Mouse (Mus musculus) ES-E14 (cell line): ENCODE measurements at regions not wholly inside any gene's neighbourhood (a gene's known extent, or its start where the extent isn't known, plus 50 kb on each side); places are given as distances from the start of the nearest gene placed in this dataset.
"Not testable (repeated sequence)": the region's sequence is repeated elsewhere in the genome, so short reads cannot be mapped to it uniquely, and the experiment has no call there.

Source experiments
- DNase-seq: peaks from one replicate; pipeline ENCODE4 v3.0.0-alpha.2; 2013; ENCODE audit warnings: low read depth, low spot score
- H3K27ac ChIP-seq: 2 replicates; pipeline ENCODE4 v1.5.1; 2012; ENCODE audit warnings: low read depth, mild to moderate bottlenecking, low read length, moderate library complexity, mixed read lengths; ENCODE audit not compliant: poor library complexity, insufficient read depth, severe bottlenecking
- H3K36me3 ChIP-seq: 2 replicates; pipeline ENCODE4 v1.6.1; 2012; ENCODE audit warnings: mild to moderate bottlenecking, low read length, moderate library complexity, mixed read lengths; ENCODE audit not compliant: control insufficient read depth, poor library complexity, insufficient read depth, severe bottlenecking
- H3K4me1 ChIP-seq, 2 experiments: fragments of 150-350 bp in 1 of 2; sonication (generic) in 1 of 2; 2 replicates each; pipeline ENCODE4 v1.6.1; 2012; ENCODE audit warnings: low read length in 2 of 2, mild to moderate bottlenecking in 1 of 2, mixed read lengths in 1 of 2; ENCODE audit not compliant: control insufficient read depth in 2 of 2, insufficient read depth in 2 of 2, poor library complexity in 1 of 2
- H3K4me3 ChIP-seq, 2 experiments: fragments of 150-350 bp in 1 of 2; sonication (generic) in 1 of 2; 2 replicates each; pipeline ENCODE4 v1.5.1; 2012; ENCODE audit warnings: low read length in 2 of 2, low read depth in 1 of 2, mild to moderate bottlenecking in 1 of 2, mixed read lengths in 1 of 2; ENCODE audit not compliant: insufficient read depth in 1 of 2, poor library complexity in 1 of 2, severe bottlenecking in 1 of 2
- H3K9ac ChIP-seq: 2 replicates; pipeline ENCODE4 v1.6.1; 2012; ENCODE audit warnings: low read depth, mild to moderate bottlenecking, low read length, mixed read lengths; ENCODE audit not compliant: poor library complexity, insufficient read depth, severe bottlenecking
- H3K9me3 ChIP-seq: fragments of 150-350 bp; sonication (generic); 2 replicates; pipeline ENCODE4 v1.6.1; 2012; ENCODE audit warnings: low read depth, mild to moderate bottlenecking, low read length; ENCODE audit not compliant: control insufficient read depth, insufficient read depth
- CHD2 ChIP-seq: IDR thresholded peaks from 2 replicates; pipeline ENCODE4 v1.6.1; 2014; ENCODE audit warnings: mild to moderate bottlenecking, low read depth, low read length, inconsistent platforms
- HCFC1 ChIP-seq: IDR thresholded peaks from 2 replicates; pipeline ENCODE4 v1.6.1; 2012; ENCODE audit warnings: low read length, inconsistent platforms, borderline replicate concordance; ENCODE audit not compliant: insufficient read depth
- MAFK ChIP-seq: IDR thresholded peaks from 2 replicates; pipeline ENCODE4 v1.6.1; 2014; ENCODE audit warnings: mild to moderate bottlenecking, low read depth, low read length, inconsistent platforms; ENCODE audit not compliant: insufficient read depth
- ZC3H11A ChIP-seq: IDR thresholded peaks from 2 replicates; pipeline ENCODE4 v1.6.1; 2012; ENCODE audit warnings: low read depth, mild to moderate bottlenecking, inconsistent platforms, low read length, borderline replicate concordance
- ZNF384 ChIP-seq: IDR thresholded peaks from 2 replicates; pipeline ENCODE4 v1.6.1; 2012; ENCODE audit warnings: low read depth, low read length, inconsistent platforms
- in situ Hi-C, 2 experiments: fragments of 600-800 bp; cut with MboI; formaldehyde crosslinking; loops; one replicate each; pipeline ENCODE4 v1.15.1; 2025; ENCODE audit warnings: low sequenced_read_pairs in 2 of 2, inconsistent platforms in 1 of 2; ENCODE audit not compliant: unreplicated experiment in 2 of 2

DNA sequence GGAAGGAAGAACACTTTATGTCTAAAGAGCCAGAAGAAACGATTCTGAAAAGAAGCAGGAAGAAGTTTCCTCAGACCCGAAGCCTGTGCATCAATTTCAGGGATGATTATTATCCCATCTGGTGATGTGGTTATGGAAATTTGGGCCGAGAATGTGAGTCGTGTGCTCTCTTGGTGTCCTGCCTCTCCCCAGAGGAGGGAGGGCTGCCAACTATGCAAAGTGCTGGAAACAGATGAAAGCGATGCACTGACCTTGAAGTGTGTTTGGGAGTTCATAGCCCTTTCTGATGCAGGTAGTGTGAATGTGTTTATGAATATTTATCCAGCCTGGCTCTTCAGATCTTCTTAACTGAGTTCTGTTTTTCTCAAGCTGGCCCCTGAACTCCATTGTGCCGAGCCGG lies 59.8 kb upstream of the Emcn start:
- in situ Hi-C loops: no loop called here
- Histone ChIP-seq H3K9ac (no peak overlapping the region), H3K4me1 (no peaks in the 10 kb centered on the region), H3K9me3 (peaks cover 6% of the 10 kb centered on the region; the same call in 1 of the 2 replicates), H3K4me3 (no peak overlapping the region), H3K27ac (no peak overlapping the region), H3K36me3 (no peaks in the 10 kb centered on the region)
- no peak for TF ChIP-seq CHD2
- no peak for TF ChIP-seq ZC3H11A
- no peak for TF ChIP-seq MAFK
- TF ChIP-seq ZNF384: no peak
- no peak for TF ChIP-seq HCFC1
- no peak for DNase-seq

DNA sequence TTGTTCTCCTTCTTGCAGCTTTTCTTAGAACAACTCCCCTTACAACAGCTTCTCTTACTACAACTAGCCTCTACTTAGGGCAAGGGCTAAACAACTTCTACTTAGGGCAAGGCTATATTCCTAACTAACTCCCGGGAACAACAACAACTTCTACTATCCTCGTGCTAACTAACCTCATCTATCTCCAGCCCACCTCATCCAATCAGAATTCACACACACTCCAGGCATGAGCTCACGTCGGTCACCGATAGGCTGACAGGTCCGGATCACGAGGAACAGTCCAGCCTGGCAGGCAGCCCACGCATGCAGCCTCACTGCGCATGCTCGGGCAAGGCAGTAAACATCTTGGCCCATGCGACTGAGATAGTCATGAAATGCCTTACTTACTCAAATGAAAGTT lies 53.3 kb upstream of the Emcn start:
- H3K4me3 ChIP-seq, DNase-seq, H3K9ac ChIP-seq, H3K36me3 ChIP-seq, H3K4me1 ChIP-seq, H3K9me3 ChIP-seq, in situ Hi-C loops, H3K27ac ChIP-seq: not testable (repeated sequence)

DNA sequence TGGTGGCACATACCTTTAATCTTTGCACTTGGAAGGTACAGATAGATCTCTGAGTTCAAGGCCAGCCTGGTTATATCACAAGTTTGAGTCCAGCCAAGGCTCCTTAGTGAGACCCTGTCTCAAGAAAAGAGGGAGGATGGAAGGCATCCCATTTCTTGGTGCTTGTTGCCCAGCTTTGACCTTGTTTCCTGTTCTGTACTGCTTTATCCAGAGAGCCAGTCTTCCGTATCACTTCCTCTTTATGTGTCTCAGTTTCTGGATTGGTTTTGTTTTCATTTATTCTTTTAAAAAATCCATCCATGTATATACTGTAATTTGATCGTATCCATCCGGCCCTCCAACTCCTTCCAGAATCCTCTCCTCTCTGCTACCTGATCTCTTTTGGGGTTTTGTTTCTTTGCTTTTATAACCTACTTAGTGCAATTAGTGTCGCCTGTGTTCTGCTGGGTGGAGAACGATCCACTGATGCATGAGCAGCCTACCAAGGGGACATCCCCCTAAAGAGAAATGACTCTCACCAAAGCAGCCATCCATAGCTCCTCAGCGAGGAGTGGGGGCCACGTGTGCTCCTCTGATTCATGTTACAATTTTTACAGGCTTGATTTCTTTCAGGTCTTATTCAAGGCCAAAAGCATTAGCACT lies 52.4 kb upstream of the Emcn start:
- Histone ChIP-seq H3K9ac (no peak overlapping the region), H3K4me3 (no peak overlapping the region), H3K36me3 (no peaks in the 10 kb centered on the region), H3K4me1 (no peaks in the 10 kb centered on the region), H3K27ac (no peak overlapping the region), H3K9me3 (0 out of 2 replicates have a peak, but pooled peaks cover 1% of the 10 kb centered on the region)
- DNase-seq: no peak
- in situ Hi-C loops: no loop called here
- no peak for TF ChIP-seq HCFC1
- TF ChIP-seq MAFK: no peak
- TF ChIP-seq ZC3H11A: no peak
- no peak for TF ChIP-seq CHD2
- TF ChIP-seq ZNF384: no peak

DNA sequence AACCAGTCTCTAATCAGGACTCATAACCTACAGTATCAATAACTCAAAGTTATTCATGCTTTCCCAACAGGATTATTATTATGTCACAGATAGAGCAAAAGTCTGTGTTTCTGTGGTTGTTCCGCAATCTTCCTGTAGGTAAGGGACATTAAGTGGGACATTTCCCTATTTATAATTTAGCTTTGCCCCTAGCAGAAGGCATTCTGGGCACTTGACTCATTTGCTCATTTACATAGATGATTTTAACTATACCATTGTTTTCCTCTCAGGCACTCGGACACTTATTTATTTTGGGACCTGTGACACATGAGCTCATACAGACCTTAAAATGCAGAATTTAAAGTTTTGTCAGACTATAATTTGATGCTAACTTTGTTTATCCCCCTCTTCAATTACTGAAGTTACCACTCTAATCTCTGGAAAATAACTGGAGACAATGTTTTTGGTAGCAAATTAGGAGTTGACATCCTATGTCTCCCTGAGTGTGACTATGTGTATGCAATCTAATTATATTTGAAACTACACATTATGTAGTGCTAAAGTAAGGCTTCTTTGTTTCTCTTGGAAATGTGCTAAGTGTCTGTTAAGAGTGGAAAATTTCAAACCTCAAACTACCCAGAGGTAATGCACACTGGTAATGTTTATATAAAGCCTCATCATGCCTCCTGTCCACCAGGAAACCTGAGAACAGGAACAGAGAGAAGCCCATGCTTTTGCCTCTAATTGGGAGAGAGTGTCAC lies 51.8 kb upstream of the Emcn start:
- no peaks in the 10 kb centered on the region for H3K4me1 ChIP-seq
- H3K27ac ChIP-seq: no peak overlapping the region
- in situ Hi-C loops: no loop called here
- TF ChIP-seq ZC3H11A (no peak), ZNF384 (no peak), MAFK (no peak), HCFC1 (no peak), CHD2 (no peak)
- 0 out of 2 replicates have a peak, but pooled peaks cover 1% of the 10 kb centered on the region for H3K9me3 ChIP-seq
- DNase-seq: no peak
- no peak overlapping the region for H3K9ac ChIP-seq
- no peak overlapping the region for H3K4me3 ChIP-seq
- no peaks in the 10 kb centered on the region for H3K36me3 ChIP-seq
